Mouse (Mus musculus): ENCODE results near the gene Dohh. TPM values are rescaled to one million over a fixed set of nuclear protein-coding genes. Genes with fewer than 3 reads are reported as not detected.
A peak's percentile ranks its signal among the peaks of the same experiment; 100 is the strongest.

Gene Dohh
- polyA plus RNA-seq, 1 experiment from 2014 or later, result 68.1 TPM

GRCm38 (mm10) chr10:81392270-81392669 is 8.0 kb downstream of the Dohh start:
- H3K9ac ChIP-seq, result no peak overlapping the region
- 83% methylated on average over 6 of the region's 6 CpGs for WGBS
- H3K27me3 ChIP-seq, result peaks cover under 1% of the 10 kb centered on the region; the same call in 1 of the 2 replicates
- H3K4me3 ChIP-seq (replicated peaks), result no peak overlapping the region
- H3K4me1 ChIP-seq, result peaks cover 31% of the 10 kb centered on the region
- no peak for ATAC-seq (ENCODE audit: low FRiP score)
- no peaks in the 10 kb centered on the region for H3K9me3 ChIP-seq
- no peak overlapping the region for H3K4me2 ChIP-seq
- peaks cover 18% of the 10 kb centered on the region for H3K36me3 ChIP-seq (replicated peaks)
- no peak overlapping the region for H3K27ac ChIP-seq

GRCm38 (mm10) chr10:81392781-81393185 is 8.6 kb downstream of the Dohh start, which contains the start of gene Smim24:
Gene Smim24, plus strand, starts transcription at chr10:81393051.
- ATAC-seq (ENCODE audit: low FRiP score), result no peak
- H3K36me3 ChIP-seq (replicated peaks), result peaks cover 13% of the 10 kb centered on the region
- peak within 1 kb of the TSS; percentile 43 for H3K4me2 ChIP-seq
- 69% methylated on average over 14 of the region's 14 CpGs for WGBS
- peaks cover 4% of the 10 kb centered on the region; the same call in 1 of the 2 replicates for H3K27me3 ChIP-seq
- peak within 1 kb of the TSS; percentile 38 for H3K9ac ChIP-seq
- H3K27ac ChIP-seq, result no peak within 1 kb of the TSS
- H3K4me3 ChIP-seq (replicated peaks), result 0 out of 2 replicates have a peak within 1 kb of the TSS, but pooled peaks have one; percentile 0
- H3K9me3 ChIP-seq, result no peaks in the 10 kb centered on the region
- peaks cover 31% of the 10 kb centered on the region for H3K4me1 ChIP-seq

- peak overlapping the region; percentile 38 for H3K9ac ChIP-seq
- 7% methylated on average over 19 of the region's 19 CpGs for WGBS
- peaks cover 5% of the 10 kb centered on the region for H3K36me3 ChIP-seq (replicated peaks)
- H3K27me3 ChIP-seq, result peaks cover 4% of the 10 kb centered on the region; the same call in 1 of the 2 replicates
- peak overlapping the region; percentile 43 for H3K4me2 ChIP-seq
- peaks cover 31% of the 10 kb centered on the region for H3K4me1 ChIP-seq
- 0 out of 2 replicates have a peak overlapping the region, but pooled peaks have one; percentile 0 for H3K4me3 ChIP-seq (replicated peaks)
- ATAC-seq (ENCODE audit: low FRiP score), result no peak
- H3K9me3 ChIP-seq, result no peaks in the 10 kb centered on the region
- H3K27ac ChIP-seq, result no peak overlapping the region
These were observed 9.3 kb downstream of the Dohh start for GRCm38 (mm10) chr10:81393456-81394063.

GRCm38 (mm10) chr10:81395127-81395526 is 10.9 kb downstream of the Dohh start:
- Histone ChIP-seq H3K27ac (no peak overlapping the region), H3K4me2 (no peak overlapping the region), H3K36me3 (replicated peaks) (peaks cover 14% of the 10 kb centered on the region), H3K9me3 (no peaks in the 10 kb centered on the region), H3K4me1 (peaks cover 33% of the 10 kb centered on the region), H3K9ac (no peak overlapping the region), H3K4me3 (replicated peaks) (no peak overlapping the region), H3K27me3 (peaks cover 8% of the 10 kb centered on the region; the same call in 1 of the 2 replicates)
- WGBS, result 15% methylated on average over 5 of the region's 5 CpGs
- no peak for ATAC-seq (ENCODE audit: low FRiP score)

GRCm38 (mm10) chr10:81395865-81396264 is 11.6 kb downstream of the Dohh start:
- Histone ChIP-seq H3K4me2 (no peak overlapping the region), H3K27ac (no peak overlapping the region), H3K36me3 (replicated peaks) (peaks cover 18% of the 10 kb centered on the region), H3K27me3 (peaks cover 16% of the 10 kb centered on the region; the same call in 1 of the 2 replicates), H3K9me3 (no peaks in the 10 kb centered on the region), H3K4me1 (peaks cover 40% of the 10 kb centered on the region), H3K9ac (no peak overlapping the region), H3K4me3 (replicated peaks) (no peak overlapping the region)
- WGBS, result 94% methylated on average over 4 of the region's 4 CpGs
- no peak for ATAC-seq (ENCODE audit: low FRiP score)

- ATAC-seq (ENCODE audit: low FRiP score), result no peak
- WGBS, result 67% methylated on average over 5 of the region's 5 CpGs
- Histone ChIP-seq H3K9me3 (no peaks in the 10 kb centered on the region), H3K27me3 (peaks cover 17% of the 10 kb centered on the region; the same call in 1 of the 2 replicates), H3K4me3 (replicated peaks) (no peak overlapping the region), H3K4me2 (no peak overlapping the region), H3K36me3 (replicated peaks) (peaks cover 15% of the 10 kb centered on the region), H3K9ac (no peak overlapping the region), H3K4me1 (peaks cover 48% of the 10 kb centered on the region), H3K27ac (0 out of 2 replicates have a peak overlapping the region, but pooled peaks have one; percentile 19)
These were observed 12.5 kb downstream of the Dohh start for GRCm38 (mm10) chr10:81396749-81397148.

GRCm38 (mm10) chr10:81399296-81399695 is 15.1 kb downstream of the Dohh start:
- H3K27ac ChIP-seq, result 0 out of 2 replicates have a peak overlapping the region, but pooled peaks have one; percentile 13
- ATAC-seq (ENCODE audit: low FRiP score), result no peak
- WGBS, result 80% methylated on average over 5 of the region's 5 CpGs
- no peak overlapping the region for H3K4me3 ChIP-seq (replicated peaks)
- peaks cover 15% of the 10 kb centered on the region for H3K36me3 ChIP-seq (replicated peaks)
- peaks cover 56% of the 10 kb centered on the region for H3K4me1 ChIP-seq
- peaks cover 26% of the 10 kb centered on the region for H3K27me3 ChIP-seq
- no peak overlapping the region for H3K4me2 ChIP-seq
- no peak overlapping the region for H3K9ac ChIP-seq
- no peaks in the 10 kb centered on the region for H3K9me3 ChIP-seq

- Histone ChIP-seq H3K9me3 (no peaks in the 10 kb centered on the region), H3K36me3 (replicated peaks) (peaks cover 15% of the 10 kb centered on the region), H3K4me2 (no peak overlapping the region), H3K27ac (no peak overlapping the region), H3K4me1 (peaks cover 56% of the 10 kb centered on the region), H3K9ac (no peak overlapping the region), H3K27me3 (peaks cover 32% of the 10 kb centered on the region), H3K4me3 (replicated peaks) (no peak overlapping the region)
- ATAC-seq (ENCODE audit: low FRiP score), result no peak
- WGBS, result 80% methylated on average over 18 of the region's 18 CpGs
These were observed 15.6 kb downstream of the Dohh start for GRCm38 (mm10) chr10:81399798-81400308.

- WGBS, result 58% methylated on average over 21 of the region's 22 CpGs
- Histone ChIP-seq H3K4me3 (replicated peaks) (0 out of 2 replicates have a peak overlapping the region, but pooled peaks have one; percentile 5), H3K9ac (no peak overlapping the region), H3K9me3 (no peaks in the 10 kb centered on the region), H3K36me3 (replicated peaks) (peaks cover 18% of the 10 kb centered on the region), H3K27ac (peak overlapping the region; percentile 84; the same call in 1 of the 2 replicates), H3K4me2 (peak overlapping the region; percentile 19; the same call in 1 of the 2 replicates), H3K4me1 (peaks cover 56% of the 10 kb centered on the region), H3K27me3 (peaks cover 39% of the 10 kb centered on the region)
- ATAC-seq (ENCODE audit: low FRiP score), result no peak
These were observed 16.4 kb downstream of the Dohh start for GRCm38 (mm10) chr10:81400371-81401204.

- H3K36me3 ChIP-seq (replicated peaks), result peaks cover 23% of the 10 kb centered on the region
- H3K9me3 ChIP-seq, result no peaks in the 10 kb centered on the region
- no peak overlapping the region for H3K4me3 ChIP-seq (replicated peaks)
- no peak overlapping the region for H3K4me2 ChIP-seq
- no peak overlapping the region for H3K9ac ChIP-seq
- 34% methylated on average over 10 of the region's 10 CpGs for WGBS
- peaks cover 45% of the 10 kb centered on the region for H3K27me3 ChIP-seq
- ATAC-seq (ENCODE audit: low FRiP score), result peak; percentile 24
- peaks cover 56% of the 10 kb centered on the region for H3K4me1 ChIP-seq
- peak overlapping the region; percentile 84 for H3K27ac ChIP-seq
These were observed 16.9 kb downstream of the Dohh start for GRCm38 (mm10) chr10:81401205-81401520.

- peak overlapping the region; percentile 11; the same call in 1 of the 2 replicates for H3K4me3 ChIP-seq (replicated peaks)
- peak overlapping the region; percentile 39 for H3K4me2 ChIP-seq
- peak overlapping the region; percentile 84 for H3K27ac ChIP-seq
- 5% methylated on average over 18 of the region's 18 CpGs for WGBS
- H3K9me3 ChIP-seq, result no peaks in the 10 kb centered on the region
- H3K36me3 ChIP-seq (replicated peaks), result peaks cover 26% of the 10 kb centered on the region
- H3K9ac ChIP-seq, result peak overlapping the region; percentile 36
- peaks cover 56% of the 10 kb centered on the region for H3K4me1 ChIP-seq
- peaks cover 50% of the 10 kb centered on the region for H3K27me3 ChIP-seq
- ATAC-seq (ENCODE audit: low FRiP score), result peak; percentile 78
These were observed 17.4 kb downstream of the Dohh start for GRCm38 (mm10) chr10:81401521-81402226.

All from forebrain, embryonic 12.5 days (tissue).